Mouse (Mus musculus): Measurements from ENCODE around the gene Zmiz1. TPM values are rescaled to one million over a fixed set of nuclear protein-coding genes. Genes with fewer than 3 reads are reported as not detected.

Gene Zmiz1
- polyA plus RNA-seq, 1 experiment from 2014 or later, result 21.2 TPM

- H3K27ac ChIP-seq (ENCODE audit: low read length), result no peak overlapping the region
- 64% methylated on average over 7 of the region's 7 CpGs for WGBS
- H3K4me3 ChIP-seq (ENCODE audit: low read length), result no peak overlapping the region
- no peaks in the 10 kb centered on the region for H3K36me3 ChIP-seq (ENCODE audit: control insufficient read depth, insufficient read depth, low read length)
- H3K9ac ChIP-seq (ENCODE audit: low read depth, low read length), result no peak overlapping the region
- no peak for ATAC-seq
- H3K27me3 ChIP-seq (replicated peaks; ENCODE audit: control insufficient read depth, insufficient read depth, low read length), result no peaks in the 10 kb centered on the region
- H3K4me1 ChIP-seq (ENCODE audit: control insufficient read depth, insufficient read depth, low read length), result peaks cover 64% of the 10 kb centered on the region
- H3K9me3 ChIP-seq (ENCODE audit: control insufficient read depth, low read length), result no peaks in the 10 kb centered on the region
- H3K4me2 ChIP-seq (ENCODE audit: low read depth, low read length), result no peak overlapping the region
Observed at GRCm38 (mm10) chr14:25609355-25609754, 150.4 kb downstream of the Zmiz1 start.

- Histone ChIP-seq H3K27ac (ENCODE audit: low read length) (peak overlapping the region; percentile 87), H3K4me2 (ENCODE audit: low read depth, low read length) (peak overlapping the region; percentile 11; the same call in 1 of the 2 replicates), H3K9me3 (ENCODE audit: control insufficient read depth, low read length) (no peaks in the 10 kb centered on the region), H3K27me3 (replicated peaks; ENCODE audit: control insufficient read depth, insufficient read depth, low read length) (no peaks in the 10 kb centered on the region), H3K36me3 (ENCODE audit: control insufficient read depth, insufficient read depth, low read length) (no peaks in the 10 kb centered on the region), H3K4me1 (ENCODE audit: control insufficient read depth, insufficient read depth, low read length) (peaks cover 63% of the 10 kb centered on the region), H3K4me3 (ENCODE audit: low read length) (no peak overlapping the region), H3K9ac (ENCODE audit: low read depth, low read length) (peak overlapping the region; percentile 52)
- ATAC-seq, result no peak
- 51% methylated on average over 14 of the region's 14 CpGs for WGBS
Observed at GRCm38 (mm10) chr14:25610396-25611158, 151.6 kb downstream of the Zmiz1 start.

GRCm38 (mm10) chr14:25611159-25611697 lies 152.2 kb downstream of the Zmiz1 start:
- peak overlapping the region; percentile 28 for H3K4me2 ChIP-seq (ENCODE audit: low read depth, low read length)
- WGBS, result 29% methylated on average over 9 of the region's 9 CpGs
- H3K4me1 ChIP-seq (ENCODE audit: control insufficient read depth, insufficient read depth, low read length), result peaks cover 64% of the 10 kb centered on the region
- H3K27ac ChIP-seq (ENCODE audit: low read length), result peak overlapping the region; percentile 87
- H3K4me3 ChIP-seq (ENCODE audit: low read length), result no peak overlapping the region
- H3K36me3 ChIP-seq (ENCODE audit: control insufficient read depth, insufficient read depth, low read length), result no peaks in the 10 kb centered on the region
- no peaks in the 10 kb centered on the region for H3K27me3 ChIP-seq (replicated peaks; ENCODE audit: control insufficient read depth, insufficient read depth, low read length)
- ATAC-seq, result no peak
- H3K9ac ChIP-seq (ENCODE audit: low read depth, low read length), result peak overlapping the region; percentile 52
- no peaks in the 10 kb centered on the region for H3K9me3 ChIP-seq (ENCODE audit: control insufficient read depth, low read length)

- ATAC-seq, result peak; percentile 84
- H3K36me3 ChIP-seq (ENCODE audit: control insufficient read depth, insufficient read depth, low read length), result no peaks in the 10 kb centered on the region
- no peaks in the 10 kb centered on the region for H3K27me3 ChIP-seq (replicated peaks; ENCODE audit: control insufficient read depth, insufficient read depth, low read length)
- WGBS, result 38% methylated on average over 10 of the region's 10 CpGs
- peak overlapping the region; percentile 87 for H3K27ac ChIP-seq (ENCODE audit: low read length)
- no peaks in the 10 kb centered on the region for H3K9me3 ChIP-seq (ENCODE audit: control insufficient read depth, low read length)
- H3K9ac ChIP-seq (ENCODE audit: low read depth, low read length), result peak overlapping the region; percentile 52
- H3K4me2 ChIP-seq (ENCODE audit: low read depth, low read length), result peak overlapping the region; percentile 28
- H3K4me3 ChIP-seq (ENCODE audit: low read length), result no peak overlapping the region
- peaks cover 64% of the 10 kb centered on the region for H3K4me1 ChIP-seq (ENCODE audit: control insufficient read depth, insufficient read depth, low read length)
Observed at GRCm38 (mm10) chr14:25611815-25612698, 153.1 kb downstream of the Zmiz1 start.

- Histone ChIP-seq H3K27ac (ENCODE audit: low read length) (no peak overlapping the region), H3K9me3 (ENCODE audit: control insufficient read depth, low read length) (no peaks in the 10 kb centered on the region), H3K9ac (ENCODE audit: low read depth, low read length) (no peak overlapping the region), H3K4me3 (ENCODE audit: low read length) (no peak overlapping the region), H3K4me1 (ENCODE audit: control insufficient read depth, insufficient read depth, low read length) (peaks cover 57% of the 10 kb centered on the region), H3K36me3 (ENCODE audit: control insufficient read depth, insufficient read depth, low read length) (0 out of 2 replicates have a peak, but pooled peaks cover 5% of the 10 kb centered on the region), H3K27me3 (replicated peaks; ENCODE audit: control insufficient read depth, insufficient read depth, low read length) (no peaks in the 10 kb centered on the region), H3K4me2 (ENCODE audit: low read depth, low read length) (no peak overlapping the region)
- ATAC-seq, result no peak
- WGBS, result 82% methylated on average over 8 of the region's 8 CpGs
Observed at GRCm38 (mm10) chr14:25613942-25614575, 155.1 kb downstream of the Zmiz1 start.

GRCm38 (mm10) chr14:25614684-25615083 lies 155.7 kb downstream of the Zmiz1 start:
- Histone ChIP-seq H3K27me3 (replicated peaks; ENCODE audit: control insufficient read depth, insufficient read depth, low read length) (no peaks in the 10 kb centered on the region), H3K4me2 (ENCODE audit: low read depth, low read length) (no peak overlapping the region), H3K9ac (ENCODE audit: low read depth, low read length) (0 out of 2 replicates have a peak overlapping the region, but pooled peaks have one; percentile 25), H3K4me3 (ENCODE audit: low read length) (no peak overlapping the region), H3K27ac (ENCODE audit: low read length) (no peak overlapping the region), H3K9me3 (ENCODE audit: control insufficient read depth, low read length) (no peaks in the 10 kb centered on the region), H3K4me1 (ENCODE audit: control insufficient read depth, insufficient read depth, low read length) (peaks cover 54% of the 10 kb centered on the region), H3K36me3 (ENCODE audit: control insufficient read depth, insufficient read depth, low read length) (0 out of 2 replicates have a peak, but pooled peaks cover 5% of the 10 kb centered on the region)
- ATAC-seq, result no peak
- 71% methylated on average over 5 of the region's 5 CpGs for WGBS

- Histone ChIP-seq H3K9me3 (ENCODE audit: control insufficient read depth, low read length) (no peaks in the 10 kb centered on the region), H3K4me2 (ENCODE audit: low read depth, low read length) (no peak overlapping the region), H3K27me3 (replicated peaks; ENCODE audit: control insufficient read depth, insufficient read depth, low read length) (no peaks in the 10 kb centered on the region), H3K4me1 (ENCODE audit: control insufficient read depth, insufficient read depth, low read length) (peaks cover 51% of the 10 kb centered on the region), H3K9ac (ENCODE audit: low read depth, low read length) (no peak overlapping the region; the same call in 1 of the 2 replicates), H3K36me3 (ENCODE audit: control insufficient read depth, insufficient read depth, low read length) (0 out of 2 replicates have a peak, but pooled peaks cover 5% of the 10 kb centered on the region), H3K27ac (ENCODE audit: low read length) (peak overlapping the region; percentile 20; the same call in 1 of the 2 replicates), H3K4me3 (ENCODE audit: low read length) (no peak overlapping the region)
- WGBS, result 91% methylated on average over 8 of the region's 8 CpGs
- no peak for ATAC-seq
Observed at GRCm38 (mm10) chr14:25615602-25616001, 156.6 kb downstream of the Zmiz1 start.

- H3K9ac ChIP-seq (ENCODE audit: low read depth, low read length), result no peak overlapping the region; the same call in 1 of the 2 replicates
- no peaks in the 10 kb centered on the region for H3K9me3 ChIP-seq (ENCODE audit: control insufficient read depth, low read length)
- H3K4me1 ChIP-seq (ENCODE audit: control insufficient read depth, insufficient read depth, low read length), result peaks cover 51% of the 10 kb centered on the region
- no peak overlapping the region for H3K4me2 ChIP-seq (ENCODE audit: low read depth, low read length)
- WGBS, result 59% methylated on average over 15 of the region's 15 CpGs
- peak; percentile 29; the same call in 1 of the 2 replicates for ATAC-seq
- H3K27me3 ChIP-seq (replicated peaks; ENCODE audit: control insufficient read depth, insufficient read depth, low read length), result no peaks in the 10 kb centered on the region
- 0 out of 2 replicates have a peak, but pooled peaks cover 5% of the 10 kb centered on the region for H3K36me3 ChIP-seq (ENCODE audit: control insufficient read depth, insufficient read depth, low read length)
- peak overlapping the region; percentile 50 for H3K27ac ChIP-seq (ENCODE audit: low read length)
- no peak overlapping the region for H3K4me3 ChIP-seq (ENCODE audit: low read length)
Observed at GRCm38 (mm10) chr14:25616009-25616723, 157.2 kb downstream of the Zmiz1 start.
